Mouse (Mus musculus) layer of hippocampus, adult 8-10 months (tissue): ENCODE measurements around the gene Alox12e. TPM values are rescaled to one million over a fixed set of nuclear protein-coding genes. Genes with fewer than 3 reads are reported as not detected.
"Not testable (repeated sequence)": the region's sequence is repeated elsewhere in the genome, so short reads cannot be mapped to it uniquely, and the experiment has no call there.

Experiments used
- DNase-seq, 2 experiments: peaks; one replicate each; pipeline ENCODE4 v3.0.0; 2022; ENCODE audit warnings: low spot score in 2 of 2
- total RNA-seq, 4 experiments: library from RNA; stranded (reverse); gene quantifications; 2 replicates each; pipeline ENCODE4 v1.2.4; 2022

Alox12e gene
- under 1 TPM in 3 of 4 experiments, not detected in 1; 0.18 to 0.38 (median 0.18) TPM for total RNA-seq

DNA sequence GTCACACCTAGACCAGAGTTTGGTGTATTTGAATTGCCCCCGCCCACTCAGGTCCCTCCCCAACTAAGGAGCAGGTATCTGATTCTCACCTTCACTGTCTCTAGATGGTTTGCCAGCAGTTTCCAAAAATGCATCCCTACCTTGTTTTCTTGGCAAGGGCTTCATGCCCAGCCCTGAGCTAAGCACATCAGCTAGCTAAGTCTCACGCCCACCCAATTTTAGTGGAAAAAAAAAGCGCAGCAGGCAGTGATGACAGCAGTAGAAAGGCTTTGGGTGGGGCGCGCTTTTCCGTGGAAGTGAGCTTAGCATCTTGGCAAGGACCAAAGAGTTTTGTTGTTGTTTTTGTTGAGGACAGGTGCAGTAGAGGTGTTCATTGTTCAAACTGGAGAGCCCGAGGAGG, at the start of gene Alox12e:
TSS of gene Alox12e (minus strand) at position 101 of the 400 bp plus-strand sequence.
- no peak for DNase-seq

- not testable (repeated sequence) for DNase-seq
These were observed 46.2 kb upstream of the Alox12e start for GRCm38 (mm10) chr11:70368626-70369025.

DNA sequence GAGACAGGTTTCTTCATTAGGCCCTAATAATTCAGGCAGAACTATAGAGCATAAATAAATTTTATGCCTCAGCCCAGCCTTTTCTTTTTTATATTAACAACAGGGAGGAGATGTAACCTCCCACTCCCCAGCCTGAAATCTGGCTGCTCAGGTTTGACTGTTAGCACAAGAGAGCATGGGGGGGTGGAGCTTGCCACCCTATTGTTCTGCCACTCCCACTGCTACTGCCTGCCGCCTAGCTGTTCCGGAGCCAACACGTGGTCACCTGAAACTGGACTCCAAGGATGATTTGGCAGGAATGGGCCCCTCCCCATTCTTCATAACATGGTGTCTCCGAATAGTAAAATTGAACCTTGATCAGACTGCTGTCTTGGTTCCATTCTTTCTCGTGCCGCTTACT, 45.3 kb upstream of the Alox12e start:
- DNase-seq = not testable (repeated sequence)

DNA sequence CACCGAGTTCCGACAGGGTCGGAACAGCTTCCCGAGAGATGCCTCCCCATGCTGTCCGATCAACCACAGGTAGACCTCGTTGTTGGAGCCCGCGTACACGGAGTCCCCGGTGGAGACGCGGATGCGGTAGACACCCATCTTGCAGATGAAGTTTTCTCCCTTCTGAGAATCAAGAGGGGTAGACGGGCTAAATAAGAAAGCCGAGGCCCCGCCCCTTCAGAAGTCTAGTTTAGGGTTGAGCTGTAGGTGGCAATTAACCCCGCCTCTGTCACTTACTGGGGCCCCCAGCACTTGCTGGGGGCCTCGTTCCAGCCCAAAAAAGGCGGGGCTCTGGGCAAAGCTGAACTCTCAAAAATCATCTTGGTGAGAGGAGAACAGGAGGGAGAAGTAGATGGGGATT, 29.4 kb upstream of the Alox12e start, which contains the start of gene Alox15:
TSS of gene Alox15 (minus strand) at position 164 of the 400 bp plus-strand sequence.
- no peak for DNase-seq

GRCm38 (mm10) chr11:70348630-70349029, 26.2 kb upstream of the Alox12e start:
- DNase-seq = no peak

DNA sequence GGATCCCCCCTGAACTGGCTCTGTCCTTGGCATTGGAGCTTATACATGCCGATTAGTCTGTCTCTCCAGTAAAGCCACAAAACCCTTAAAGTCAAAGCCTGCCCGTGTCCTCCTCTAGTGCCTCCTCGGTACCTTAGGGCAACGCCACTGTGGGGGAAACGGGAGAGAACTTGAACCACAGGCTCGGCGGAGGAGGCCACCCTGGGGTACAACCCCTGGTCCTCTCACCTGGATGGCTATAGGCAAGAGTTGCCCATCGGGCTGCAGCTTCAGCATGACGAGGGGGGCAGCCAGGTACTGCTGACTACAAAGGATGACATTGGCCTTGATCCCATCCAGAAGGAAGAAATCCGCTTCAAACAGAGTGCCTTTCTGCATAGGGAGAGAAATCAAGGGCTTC, 25.4 kb upstream of the Alox12e start:
- no peak for DNase-seq

- no peak for DNase-seq
These were observed 23.1 kb upstream of the Alox12e start for GRCm38 (mm10) chr11:70345546-70345945.

DNA sequence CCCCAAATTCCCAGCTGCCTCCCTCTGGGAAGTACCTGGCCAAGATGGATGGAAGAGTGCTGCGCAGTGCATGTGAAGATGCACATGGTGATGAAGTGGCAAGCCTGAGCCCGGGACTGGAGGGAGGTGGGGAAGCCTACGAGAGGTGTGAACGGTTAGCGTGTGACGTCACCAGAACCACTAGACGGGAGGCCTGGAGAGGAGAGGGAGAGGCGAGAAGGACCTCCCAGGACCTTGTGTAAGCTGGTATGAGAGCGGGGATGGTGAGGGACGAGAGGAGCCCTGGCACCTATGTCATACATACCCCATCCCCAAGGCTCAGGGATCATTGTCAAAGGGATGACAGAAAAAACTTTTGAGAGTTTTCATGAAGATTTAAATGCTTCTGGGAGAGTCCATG, 22.6 kb upstream of the Alox12e start:
- no peak for DNase-seq

GRCm38 (mm10) chr11:70339481-70339880, 17.1 kb upstream of the Alox12e start:
- DNase-seq = no peak

GRCm38 (mm10) chr11:70334477-70334876, 12.0 kb upstream of the Alox12e start:
- DNase-seq = peak in 1 of 2 experiments; percentile 58

DNA sequence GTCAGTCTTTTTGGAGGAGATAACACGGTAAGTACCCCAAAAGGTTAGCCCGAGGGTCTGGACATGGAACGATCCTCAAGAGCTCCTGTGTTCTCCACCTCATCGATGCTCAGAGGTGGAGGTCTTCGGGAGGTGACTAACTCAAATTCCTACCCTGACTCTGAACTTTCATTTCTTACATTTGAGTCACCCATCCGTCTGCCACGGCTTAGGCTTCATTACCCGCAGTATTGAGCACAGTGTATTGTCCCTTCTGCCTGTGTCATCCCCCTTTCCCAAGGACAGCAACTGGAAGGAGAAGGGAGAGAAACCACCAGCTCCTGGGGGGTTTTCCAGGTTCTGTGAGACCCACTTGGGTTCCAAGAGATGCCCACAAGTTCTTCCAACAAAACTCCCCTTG, 2.3 kb upstream of the Alox12e start:
- DNase-seq = no peak

DNA sequence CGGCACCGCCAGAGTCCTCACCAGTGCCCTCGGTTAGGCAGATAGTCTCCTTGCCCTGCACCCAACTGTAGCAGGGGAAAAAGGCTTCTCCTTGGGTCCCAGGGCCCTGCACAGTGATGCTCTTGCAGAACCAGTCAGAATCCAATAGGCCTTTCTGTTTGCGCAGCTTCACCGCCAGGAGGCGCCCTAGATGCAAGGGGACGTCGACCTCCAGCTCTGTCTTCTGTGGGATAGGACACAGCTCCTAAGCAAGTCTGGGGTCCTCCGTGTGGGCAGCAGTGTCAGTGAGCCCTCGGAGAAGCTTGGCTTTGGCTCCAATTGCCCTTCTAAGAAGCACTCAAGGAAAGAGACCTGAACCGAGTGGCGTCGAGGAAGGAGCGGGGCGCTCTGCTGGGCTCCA, 764 bp downstream of the Alox12e start:
- DNase-seq = no peak

DNA sequence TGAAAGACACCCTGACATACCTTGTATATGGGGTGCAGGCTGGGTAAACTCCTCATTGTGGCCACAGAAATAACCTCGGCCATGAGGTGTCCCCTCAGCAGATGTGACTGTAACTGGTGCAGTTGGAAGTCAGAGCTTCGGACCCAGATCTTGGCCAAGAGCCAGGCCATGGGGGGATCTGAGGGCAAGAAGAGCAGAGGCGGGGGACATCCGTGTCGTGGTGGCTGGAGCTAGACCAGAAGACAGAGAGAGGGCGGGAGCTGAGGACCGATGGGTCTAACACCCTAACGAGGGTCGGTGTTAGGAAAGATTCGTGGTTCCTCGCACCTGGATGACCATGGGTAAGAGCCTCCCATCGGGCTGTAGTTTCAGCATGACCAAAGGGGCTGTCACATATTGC, 2.8 kb downstream of the Alox12e start:
- DNase-seq = no peak

GRCm38 (mm10) chr11:70313833-70314232, 8.6 kb downstream of the Alox12e start:
- DNase-seq = no peak

DNA sequence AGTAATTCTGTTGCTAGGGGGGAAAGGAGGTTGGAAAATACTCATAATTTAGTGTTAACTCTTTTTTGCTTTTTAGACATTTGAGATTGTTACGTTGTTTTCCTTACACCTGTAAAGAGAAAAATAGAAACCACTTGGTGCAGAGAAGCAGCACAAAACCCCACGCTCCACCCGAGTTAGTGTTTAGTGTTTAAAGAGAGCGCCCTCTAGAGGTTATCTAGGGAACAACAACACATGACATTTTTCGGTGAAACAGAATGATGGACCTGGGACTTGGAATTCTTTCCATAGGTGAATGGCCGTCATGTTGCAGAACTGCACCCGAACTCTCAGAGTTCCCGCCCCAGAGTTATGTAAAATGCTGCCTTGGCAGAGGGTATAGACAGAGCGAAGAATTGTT, 13.1 kb downstream of the Alox12e start:
- DNase-seq = peak in 1 of 2 experiments; percentile 11

GRCm38 (mm10) chr11:70308296-70308695, 14.1 kb downstream of the Alox12e start:
- no peak for DNase-seq

GRCm38 (mm10) chr11:70306159-70306558, 16.3 kb downstream of the Alox12e start:
- DNase-seq = no peak

GRCm38 (mm10) chr11:70302293-70302692, 20.1 kb downstream of the Alox12e start:
- DNase-seq = no peak

GRCm38 (mm10) chr11:70297836-70298454, 24.5 kb downstream of the Alox12e start:
- DNase-seq = no peak

GRCm38 (mm10) chr11:70297405-70297804, 25.0 kb downstream of the Alox12e start:
- DNase-seq = no peak

GRCm38 (mm10) chr11:70293881-70294280, 28.5 kb downstream of the Alox12e start:
- DNase-seq = peak; percentile 25 to 63

GRCm38 (mm10) chr11:70291235-70291634, 31.2 kb downstream of the Alox12e start:
- no peak for DNase-seq

- DNase-seq = peak in 1 of 2 experiments; percentile 11
These were observed 33.2 kb downstream of the Alox12e start for GRCm38 (mm10) chr11:70289236-70289635.

- DNase-seq = no peak
These were observed 34.3 kb downstream of the Alox12e start for GRCm38 (mm10) chr11:70288102-70288501.
